16 mouse cellular contexts compared by ENCODE assay signal in genomic region chr4:31621205-31621604, GRCm38 (mm10).
"Had no signal": no experiment of that assay in that cellular context is flagged by ENCODE, and none has a peak within 500 bp of the region (broad histone marks: within the 10 kb centered on the region; RNA-seq: fewer than 3 reads in every experiment).

No protein-coding gene starts in this region.

- H3K27me3 ChIP-seq: neural tube, embryonic 13.5 days; neural tube, embryonic 15.5 days; stomach, embryonic 15.5 days had no signal

- H3K27ac ChIP-seq: neural tube, embryonic 13.5 days; neural tube, embryonic 15.5 days; stomach, embryonic 15.5 days; stomach, postnatal 0 days had no signal

- H3K36me3 ChIP-seq: neural tube, embryonic 13.5 days; neural tube, embryonic 15.5 days; stomach, embryonic 15.5 days had no signal

- H3K4me3 ChIP-seq: neural tube, embryonic 13.5 days; neural tube, embryonic 15.5 days; stomach, embryonic 15.5 days had no signal

- DNase-seq: retina, postnatal 1 day; right cerebral cortex, adult 18-20 months; right cerebral cortex, postnatal 14 days; right cerebral cortex, postnatal 25 days; right cerebral cortex, postnatal 4 days; spleen, adult 18-20 months; thymus, adult 18-20 months; thymus, adult 2 months; thymus, postnatal 14 days; thymus, postnatal 25 days; thymus, postnatal 36 days; thymus, postnatal 4 days had no signal

- H3K9ac ChIP-seq: neural tube, embryonic 13.5 days; neural tube, embryonic 15.5 days; stomach, embryonic 15.5 days had no signal

- H3K4me2 ChIP-seq: neural tube, embryonic 13.5 days; neural tube, embryonic 15.5 days; stomach, embryonic 15.5 days had no signal

- H3K4me1 ChIP-seq: stomach, embryonic 15.5 days had no signal

- H3K9me3 ChIP-seq: neural tube, embryonic 13.5 days; neural tube, embryonic 15.5 days; stomach, embryonic 15.5 days had no signal
